Mouse (Mus musculus) skeletal muscle tissue, adult 2 months (tissue): ENCODE data around the gene 3110082I17Rik.

ENCODE experiments used
- DNase-seq: peaks from one replicate; pipeline ENCODE4 v3.0.0-alpha.2; 2012; ENCODE audit warnings: low read depth, low spot score

Gene 3110082I17Rik

GRCm38 (mm10) chr5:139460384-139461067, at the start of gene 3110082I17Rik:
Gene 3110082I17Rik (minus strand): TSS chr5:139460527.
- DNase-seq, result peak; percentile 96

GRCm38 (mm10) chr5:139506207-139506606, 45.9 kb upstream of the 3110082I17Rik start:
- no peak for DNase-seq

GRCm38 (mm10) chr5:139505073-139505606, 44.8 kb upstream of the 3110082I17Rik start:
- DNase-seq, result peak; percentile 63

GRCm38 (mm10) chr5:139502281-139502680, 42.0 kb upstream of the 3110082I17Rik start:
- DNase-seq, result no peak

GRCm38 (mm10) chr5:139498791-139499190, 38.5 kb upstream of the 3110082I17Rik start:
- DNase-seq, result no peak

GRCm38 (mm10) chr5:139496939-139497338, 36.6 kb upstream of the 3110082I17Rik start:
- no peak for DNase-seq

GRCm38 (mm10) chr5:139495019-139495669, 34.8 kb upstream of the 3110082I17Rik start:
- no peak for DNase-seq

GRCm38 (mm10) chr5:139493690-139494089, 33.4 kb upstream of the 3110082I17Rik start:
- DNase-seq, result no peak

- DNase-seq, result no peak
Observed at GRCm38 (mm10) chr5:139491348-139491747, 31.0 kb upstream of the 3110082I17Rik start.

GRCm38 (mm10) chr5:139490131-139490530, 29.8 kb upstream of the 3110082I17Rik start:
- DNase-seq, result no peak

- peak; percentile 100 for DNase-seq
Observed at GRCm38 (mm10) chr5:139484185-139484814, 24.0 kb upstream of the 3110082I17Rik start, which contains the start of gene Zfand2a. Gene Zfand2a (minus strand): TSS chr5:139484549.

- no peak for DNase-seq
Observed at GRCm38 (mm10) chr5:139483171-139483848, 23.0 kb upstream of the 3110082I17Rik start.

GRCm38 (mm10) chr5:139480406-139480805, 20.1 kb upstream of the 3110082I17Rik start:
- DNase-seq, result no peak

GRCm38 (mm10) chr5:139479088-139479487, 18.8 kb upstream of the 3110082I17Rik start:
- no peak for DNase-seq

GRCm38 (mm10) chr5:139474741-139475140, 14.4 kb upstream of the 3110082I17Rik start:
- DNase-seq, result no peak

- no peak for DNase-seq
Observed at GRCm38 (mm10) chr5:139467998-139468397, 7.7 kb upstream of the 3110082I17Rik start.

GRCm38 (mm10) chr5:139466801-139467200, 6.5 kb upstream of the 3110082I17Rik start:
- DNase-seq, result no peak

GRCm38 (mm10) chr5:139466373-139466772, 6.0 kb upstream of the 3110082I17Rik start:
- DNase-seq, result no peak

GRCm38 (mm10) chr5:139464874-139465273, 4.5 kb upstream of the 3110082I17Rik start:
- no peak for DNase-seq

GRCm38 (mm10) chr5:139459938-139460337, 389 bp downstream of the 3110082I17Rik start:
- no peak for DNase-seq

GRCm38 (mm10) chr5:139457241-139457640, 3.1 kb downstream of the 3110082I17Rik start:
- DNase-seq, result no peak

GRCm38 (mm10) chr5:139455166-139455565, 5.2 kb downstream of the 3110082I17Rik start:
- no peak for DNase-seq
